Mouse (Mus musculus) embryonic fibroblast, embryonic 13.5 days (primary cell): Measurements from ENCODE around the gene Mthfd1.

Experiments
- CTCF ChIP-seq: IDR thresholded peaks from 2 replicates; pipeline ENCODE4 v1.5.1; 2011; ENCODE audit warnings: mild to moderate bottlenecking, control low read depth, low read length, moderate library complexity, borderline replicate concordance; ENCODE audit not compliant: insufficient read depth
- POLR2A ChIP-seq: IDR thresholded peaks from 2 replicates; pipeline ENCODE4 v1.6.1; 2011; ENCODE audit warnings: low read depth, mild to moderate bottlenecking, control low read depth, low read length, moderate library complexity

DNA sequence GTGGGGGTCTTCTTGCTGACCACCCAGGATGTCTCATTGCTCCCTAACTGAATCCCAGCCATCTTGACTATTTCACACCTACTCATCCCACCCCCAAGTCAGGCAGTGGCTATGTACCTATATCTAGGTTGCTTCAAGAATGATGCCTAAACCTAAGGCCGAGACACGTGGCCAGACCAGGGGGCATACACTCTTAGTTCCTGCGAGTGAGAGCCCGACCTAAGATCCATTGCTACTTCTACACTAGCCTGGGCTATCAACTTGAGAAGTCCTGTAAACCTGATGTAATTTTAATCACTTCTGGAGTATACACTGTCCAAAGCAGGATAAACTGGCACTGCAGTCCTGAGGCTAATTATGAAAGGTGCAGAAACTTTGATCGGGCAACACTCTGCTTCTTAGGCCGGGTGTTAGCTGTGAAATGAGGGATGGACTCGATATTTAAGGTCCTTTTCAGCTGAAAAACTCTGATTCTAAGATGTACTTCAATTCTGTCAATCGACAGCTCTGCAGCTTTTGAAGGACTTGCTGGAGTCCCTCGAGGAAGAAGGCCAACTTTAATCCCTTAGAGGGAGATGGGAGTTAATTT lies 113.2 kb downstream of the Mthfd1 start:
- TF ChIP-seq CTCF, result no peak
- peak; percentile 51 for TF ChIP-seq POLR2A
